Mouse (Mus musculus) intestine, postnatal 0 days (tissue): ENCODE data around the gene Ugt1a10. TPM values are rescaled to one million over a fixed set of nuclear protein-coding genes. Genes with fewer than 3 reads are reported as not detected.

Experiments used
- ATAC-seq: fragments of 200-750 bp; cut with Nextera tagmentation; 2 replicates; pipeline ENCODE4 v1.8.0; 2017; ENCODE audit warnings: mild to moderate bottlenecking, moderate TSS enrichment, moderate library complexity
- H3K27ac ChIP-seq: fragments of 300-500 bp; sonication (generic); 2 replicates; pipeline ENCODE4 v1.5.1; 2014; ENCODE audit warnings: mild to moderate bottlenecking, low read depth, low read length, moderate library complexity
- H3K27me3 ChIP-seq: fragments of 300-500 bp; sonication (generic); replicated peaks from 2 replicates; pipeline ENCODE4 v1.6.1; 2014; ENCODE audit warnings: low read length, mixed read lengths; ENCODE audit not compliant: control insufficient read depth, insufficient read depth
- H3K36me3 ChIP-seq: fragments of 300-500 bp; sonication (generic); 2 replicates; pipeline ENCODE4 v1.6.1; 2014; ENCODE audit warnings: mild to moderate bottlenecking, moderate library complexity; ENCODE audit not compliant: control insufficient read depth, insufficient read depth
- H3K4me1 ChIP-seq: fragments of 300-500 bp; sonication (generic); replicated peaks from 2 replicates; pipeline ENCODE4 v1.6.1; 2014; ENCODE audit warnings: antibody characterized with exemption, low read length, mixed read lengths; ENCODE audit not compliant: control insufficient read depth, insufficient read depth
- H3K4me2 ChIP-seq: fragments of 300-500 bp; sonication (generic); replicated peaks from 2 replicates; pipeline ENCODE4 v1.6.1; 2014; ENCODE audit warnings: low read depth, mild to moderate bottlenecking, moderate library complexity
- H3K4me3 ChIP-seq: fragments of 300-500 bp; sonication (generic); 2 replicates; pipeline ENCODE4 v1.5.1; 2014; ENCODE audit warnings: low read depth, low read length
- H3K9ac ChIP-seq: fragments of 300-500 bp; sonication (generic); 2 replicates; pipeline ENCODE4 v1.6.1; 2014; ENCODE audit warnings: mild to moderate bottlenecking, low read depth, low read length
- H3K9me3 ChIP-seq: fragments of 300-500 bp; sonication (generic); 2 replicates; pipeline ENCODE4 v1.6.1; 2016; ENCODE audit warnings: mixed run types; ENCODE audit not compliant: control insufficient read depth
- CTCF ChIP-seq: sonication (generic); IDR thresholded peaks from 2 replicates; pipeline ENCODE4 v1.5.1; 2016; ENCODE audit warnings: low read depth, mild to moderate bottlenecking, control low read depth, antibody characterized with exemption, moderate library complexity
- WGBS: fragments of 180-500 bp; shearing (Covaris S2); extraction: QIAGEN DNeasy Blood & Tissue Kit; methylation state at CpG from one replicate; pipeline ENCODE4 v1.1.7; 2014; 5-methylcytosine and 5-hydroxymethylcytosine counted together
- polyA plus RNA-seq: library from polyadenylated mRNA; unstranded; fragments of >200 nt; fragmentation: Nextera tagmentation; extraction: Ambion mirVana; gene quantifications from 2 replicates; pipeline ENCODE4 v1.2.1, GENCODE M21; 2015

Gene Ugt1a10
- polyA plus RNA-seq, 1 experiment from 2014 or later = 0.05 TPM

GRCm38 (mm10) chr1:88250023-88250422 is 194.8 kb downstream of the Ugt1a10 start:
- WGBS = 78% methylated on average over 5 of the region's 5 CpGs
- no peak for TF ChIP-seq CTCF
- ATAC-seq = no peak
- Histone ChIP-seq H3K4me3 (no peak overlapping the region), H3K27ac (no peak overlapping the region), H3K9ac (no peak overlapping the region), H3K27me3 (no peaks in the 10 kb centered on the region), H3K4me2 (no peak overlapping the region), H3K9me3 (peaks cover 43% of the 10 kb centered on the region), H3K36me3 (no peaks in the 10 kb centered on the region), H3K4me1 (no peaks in the 10 kb centered on the region)

DNA sequence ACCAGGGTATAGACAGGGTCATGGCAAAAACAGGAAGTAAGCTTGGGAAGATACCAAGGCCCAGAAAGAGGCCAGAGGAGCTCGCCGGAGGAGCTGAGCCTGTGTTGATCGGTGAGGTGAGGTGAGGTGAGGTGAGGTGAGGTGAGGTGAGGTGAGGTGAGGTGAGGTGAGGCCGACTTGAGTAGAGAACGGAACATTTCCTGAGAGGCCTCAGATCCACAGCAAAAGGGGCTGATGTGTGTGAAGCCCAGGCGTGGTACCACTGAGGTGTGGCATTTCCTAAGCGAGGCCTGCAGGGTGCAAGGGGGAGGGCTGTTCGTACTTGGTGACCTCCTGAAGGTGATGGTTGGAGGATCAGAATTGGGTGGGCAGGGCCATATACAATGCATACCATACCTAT is 197.9 kb downstream of the Ugt1a10 start:
- Histone ChIP-seq H3K4me2 (no peak overlapping the region), H3K4me1 (no peaks in the 10 kb centered on the region), H3K4me3 (no peak overlapping the region), H3K9ac (no peak overlapping the region), H3K27me3 (no peaks in the 10 kb centered on the region), H3K27ac (no peak overlapping the region), H3K36me3 (no peaks in the 10 kb centered on the region), H3K9me3 (peaks cover 25% of the 10 kb centered on the region)
- 66% methylated on average over 8 of the region's 8 CpGs for WGBS
- ATAC-seq = peak; percentile 17; the same call in 1 of the 2 replicates
- TF ChIP-seq CTCF = no peak

GRCm38 (mm10) chr1:88253540-88253939 is 198.4 kb downstream of the Ugt1a10 start:
- Histone ChIP-seq H3K4me2 (no peak overlapping the region), H3K4me1 (no peaks in the 10 kb centered on the region), H3K27me3 (no peaks in the 10 kb centered on the region), H3K4me3 (no peak overlapping the region), H3K27ac (no peak overlapping the region), H3K36me3 (no peaks in the 10 kb centered on the region), H3K9ac (no peak overlapping the region), H3K9me3 (peaks cover 25% of the 10 kb centered on the region)
- peak; percentile 44 for ATAC-seq
- WGBS = 69% methylated on average over 6 of the region's 6 CpGs
- TF ChIP-seq CTCF = no peak

DNA sequence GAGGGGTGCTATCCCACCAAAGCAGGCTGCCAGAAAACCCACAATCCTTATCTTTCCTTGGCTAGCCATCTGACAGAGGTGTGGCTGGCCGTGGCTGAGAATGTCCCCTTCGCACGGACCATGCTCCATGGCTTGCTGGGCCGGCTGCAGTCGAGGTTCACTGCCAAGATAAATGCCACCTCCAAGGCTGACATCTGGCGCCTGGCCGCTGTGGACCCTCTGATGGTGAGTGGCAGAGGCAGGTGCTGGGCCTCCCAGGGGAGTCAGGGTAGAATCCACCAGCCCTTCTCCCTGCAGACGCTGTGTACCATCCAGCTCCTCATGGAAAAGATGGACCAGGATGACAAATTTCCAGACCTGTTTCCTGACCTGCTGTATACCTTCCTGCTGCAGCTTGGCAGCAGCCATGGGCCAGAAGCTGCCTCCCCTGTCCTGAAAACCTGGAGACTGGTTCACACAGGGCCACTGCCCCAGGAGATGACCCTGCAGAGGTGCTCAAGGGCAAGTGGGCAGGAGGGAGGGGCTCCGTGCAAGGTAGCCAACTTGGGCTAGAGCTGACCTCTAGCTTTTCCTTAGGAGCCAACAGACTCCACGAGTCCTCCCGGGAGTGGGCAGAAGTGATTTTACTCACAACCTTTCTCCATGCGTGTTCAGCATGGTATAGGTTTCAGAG is 199.7 kb downstream of the Ugt1a10 start:
- Histone ChIP-seq H3K36me3 (peaks cover 7% of the 10 kb centered on the region; the same call in 1 of the 2 replicates), H3K27ac (no peak overlapping the region), H3K9me3 (peaks cover 22% of the 10 kb centered on the region), H3K27me3 (no peaks in the 10 kb centered on the region), H3K4me2 (no peak overlapping the region), H3K9ac (no peak overlapping the region), H3K4me1 (peaks cover 3% of the 10 kb centered on the region), H3K4me3 (no peak overlapping the region)
- TF ChIP-seq CTCF = no peak
- ATAC-seq = no peak
- 85% methylated on average over 12 of the region's 12 CpGs for WGBS

- H3K9me3 ChIP-seq = peaks cover 18% of the 10 kb centered on the region; the same call in 1 of the 2 replicates
- WGBS = 59% methylated on average over 2 of the region's 2 CpGs
- H3K4me3 ChIP-seq = no peak overlapping the region
- no peak overlapping the region for H3K27ac ChIP-seq
- ATAC-seq = no peak
- H3K4me2 ChIP-seq = no peak overlapping the region
- peaks cover 8% of the 10 kb centered on the region for H3K4me1 ChIP-seq
- peaks cover 12% of the 10 kb centered on the region for H3K36me3 ChIP-seq
- H3K27me3 ChIP-seq = no peaks in the 10 kb centered on the region
- no peak for TF ChIP-seq CTCF
- no peak overlapping the region for H3K9ac ChIP-seq
Observed at GRCm38 (mm10) chr1:88255466-88255857, 200.3 kb downstream of the Ugt1a10 start.

GRCm38 (mm10) chr1:88255989-88256754 is 201.0 kb downstream of the Ugt1a10 start:
- H3K9me3 ChIP-seq = peaks cover 11% of the 10 kb centered on the region; the same call in 1 of the 2 replicates
- H3K4me3 ChIP-seq = no peak overlapping the region
- TF ChIP-seq CTCF = no peak
- 81% methylated on average over 13 of the region's 13 CpGs for WGBS
- no peaks in the 10 kb centered on the region for H3K27me3 ChIP-seq
- H3K4me2 ChIP-seq = no peak overlapping the region
- H3K9ac ChIP-seq = no peak overlapping the region
- peaks cover 19% of the 10 kb centered on the region for H3K36me3 ChIP-seq
- H3K4me1 ChIP-seq = peaks cover 8% of the 10 kb centered on the region
- H3K27ac ChIP-seq = no peak overlapping the region
- no peak for ATAC-seq
